Comparison of ENCODE assay signal across 25 mouse cellular contexts in the genomic region with DNA sequence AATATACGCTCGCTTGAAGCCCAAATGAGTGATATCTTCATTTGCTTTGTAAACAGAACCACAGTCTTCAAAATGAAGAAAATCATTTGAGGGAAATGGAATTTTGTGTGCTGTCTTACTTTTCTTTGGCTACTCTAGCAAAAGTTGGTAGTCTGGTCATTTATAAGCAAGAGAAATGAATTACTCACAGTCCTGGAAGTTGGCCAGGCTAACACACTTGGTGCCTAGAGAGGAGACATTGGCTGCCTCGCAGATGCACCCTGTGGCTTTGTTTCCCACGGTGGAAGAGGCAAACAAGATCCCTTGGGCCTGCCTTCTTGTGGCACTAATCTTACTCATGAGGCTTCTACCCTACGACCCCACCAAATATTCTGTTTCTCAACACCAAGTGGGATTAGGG. TPM values are rescaled to one million over a fixed set of nuclear protein-coding genes. Genes with fewer than 3 reads are reported as not detected.
"Had no signal": no experiment of that assay in that cellular context is flagged by ENCODE, and none has a peak within 500 bp of the region (broad histone marks: within the 10 kb centered on the region; RNA-seq: fewer than 3 reads in every experiment).

No protein-coding gene starts in this region.

- H3K27me3 ChIP-seq: limb, embryonic 12.5 days; limb, embryonic 15.5 days; lung, embryonic 15.5 days; megakaryocyte, embryonic 14.5 days; midbrain, embryonic 15.5 days; neural tube, embryonic 13.5 days; stomach, embryonic 15.5 days had no signal

- H3K4me1 ChIP-seq: limb, embryonic 12.5 days; limb, embryonic 15.5 days; lung, embryonic 15.5 days; megakaryocyte, embryonic 14.5 days; midbrain, embryonic 10.5 days; midbrain, embryonic 15.5 days; neural tube, embryonic 13.5 days; stomach, embryonic 15.5 days had no signal

- H3K4me3 ChIP-seq: layer of hippocampus, adult 2 months; limb, embryonic 12.5 days; limb, embryonic 15.5 days; lung, embryonic 15.5 days; megakaryocyte, embryonic 14.5 days; midbrain, embryonic 10.5 days; midbrain, embryonic 15.5 days; neural tube, embryonic 13.5 days; stomach, embryonic 15.5 days had no signal

- DNase-seq: kidney, adult 2 months; layer of hippocampus, adult 9-11 months; liver, postnatal 0 days; lung, postnatal 10 days; lung, postnatal 36 days; retina, postnatal 1 day; right cerebral cortex, postnatal 25 days; spleen, adult 18-20 months; thymus, postnatal 36 days had no signal

- H3K36me3 ChIP-seq: limb, embryonic 12.5 days; limb, embryonic 15.5 days; lung, embryonic 15.5 days; midbrain, embryonic 10.5 days; midbrain, embryonic 15.5 days; neural tube, embryonic 13.5 days; stomach, embryonic 15.5 days had no signal

- H3K27ac ChIP-seq: kidney, postnatal 0 days; limb, embryonic 12.5 days; limb, embryonic 15.5 days; liver, embryonic 14.5 days; lung, embryonic 15.5 days; midbrain, embryonic 10.5 days; midbrain, embryonic 15.5 days; neural tube, embryonic 13.5 days; stomach, embryonic 15.5 days had no signal

- H3K9me3 ChIP-seq: limb, embryonic 15.5 days; lung, embryonic 15.5 days; midbrain, embryonic 10.5 days; midbrain, embryonic 15.5 days; neural tube, embryonic 13.5 days; stomach, embryonic 15.5 days had no signal

RNA-seq across cellular contexts. Expression of a gene that starts 8.1 kb away (rescaled TPM):
- total RNA-seq: neutrophil, adult 5-6 weeks had no signal
- polyA plus RNA-seq: kidney, adult 2 months; kidney, embryonic 14.5 days; kidney, postnatal 0 days; large intestine, adult 2 months; limb, embryonic 12.5 days; limb, embryonic 15.5 days; liver, embryonic 11.5 days; liver, embryonic 14.5 days; liver, postnatal 0 days; lung, embryonic 15.5 days; midbrain, embryonic 10.5 days; neural tube, embryonic 13.5 days; stomach, embryonic 15.5 days; urinary bladder, adult 2 months had no signal
